Mouse (Mus musculus) MN1 (cell line): ENCODE measurements around the gene Chrdl2.

Experiments
- DNase-seq: peaks from one replicate; pipeline ENCODE4 v3.0.0-alpha.2; 2016; ENCODE audit warnings: low spot score

Chrdl2 gene

GRCm38 (mm10) chr7:99982256-99983242 is 23.4 kb upstream of the Chrdl2 start:
- DNase-seq = no peak

GRCm38 (mm10) chr7:99988725-99989124 is 17.2 kb upstream of the Chrdl2 start:
- peak; percentile 79 for DNase-seq

GRCm38 (mm10) chr7:99989844-99990760 is 15.9 kb upstream of the Chrdl2 start:
- DNase-seq = no peak

- DNase-seq = no peak
These were observed 14.8 kb upstream of the Chrdl2 start for GRCm38 (mm10) chr7:99990990-99991707.

GRCm38 (mm10) chr7:99993159-99993558 is 12.8 kb upstream of the Chrdl2 start:
- DNase-seq = no peak

- no peak for DNase-seq
These were observed 10.8 kb upstream of the Chrdl2 start for GRCm38 (mm10) chr7:99995186-99995585.

GRCm38 (mm10) chr7:99998668-99999067 is 7.3 kb upstream of the Chrdl2 start:
- DNase-seq = no peak

- DNase-seq = no peak
These were observed 2.2 kb upstream of the Chrdl2 start for GRCm38 (mm10) chr7:100003781-100004180.

GRCm38 (mm10) chr7:100006411-100006810 is 439 bp downstream of the Chrdl2 start:
- DNase-seq = no peak

GRCm38 (mm10) chr7:100008765-100009164 is 2.8 kb downstream of the Chrdl2 start:
- no peak for DNase-seq

GRCm38 (mm10) chr7:100009640-100010039 is 3.7 kb downstream of the Chrdl2 start:
- peak; percentile 72 for DNase-seq

GRCm38 (mm10) chr7:100010711-100011110 is 4.7 kb downstream of the Chrdl2 start:
- no peak for DNase-seq

- DNase-seq = peak; percentile 34
These were observed 6.1 kb downstream of the Chrdl2 start for GRCm38 (mm10) chr7:100012085-100012484.

GRCm38 (mm10) chr7:100012515-100012914 is 6.5 kb downstream of the Chrdl2 start:
- DNase-seq = no peak

GRCm38 (mm10) chr7:100014123-100014600 is 8.2 kb downstream of the Chrdl2 start:
- DNase-seq = no peak

GRCm38 (mm10) chr7:100017056-100017455 is 11.1 kb downstream of the Chrdl2 start:
- DNase-seq = no peak

- no peak for DNase-seq
These were observed 21.4 kb downstream of the Chrdl2 start for GRCm38 (mm10) chr7:100027353-100027752.

GRCm38 (mm10) chr7:100029307-100029706 is 23.3 kb downstream of the Chrdl2 start:
- no peak for DNase-seq

GRCm38 (mm10) chr7:100030996-100031749 is 25.2 kb downstream of the Chrdl2 start:
- DNase-seq = no peak

GRCm38 (mm10) chr7:100033672-100034071 is 27.7 kb downstream of the Chrdl2 start:
- no peak for DNase-seq
